Mouse (Mus musculus): Measurements from ENCODE around the gene Olfr1404. TPM values are rescaled to one million over a fixed set of nuclear protein-coding genes. Genes with fewer than 3 reads are reported as not detected.
"Not testable (repeated sequence)": the region's sequence is repeated elsewhere in the genome, so short reads cannot be mapped to it uniquely, and the experiment has no call there.

The Olfr1404 gene
- polyA plus RNA-seq (2015; fragmentation: Nextera tagmentation; extraction: Ambion mirVana) = not detected in 2 replicates

DNA sequence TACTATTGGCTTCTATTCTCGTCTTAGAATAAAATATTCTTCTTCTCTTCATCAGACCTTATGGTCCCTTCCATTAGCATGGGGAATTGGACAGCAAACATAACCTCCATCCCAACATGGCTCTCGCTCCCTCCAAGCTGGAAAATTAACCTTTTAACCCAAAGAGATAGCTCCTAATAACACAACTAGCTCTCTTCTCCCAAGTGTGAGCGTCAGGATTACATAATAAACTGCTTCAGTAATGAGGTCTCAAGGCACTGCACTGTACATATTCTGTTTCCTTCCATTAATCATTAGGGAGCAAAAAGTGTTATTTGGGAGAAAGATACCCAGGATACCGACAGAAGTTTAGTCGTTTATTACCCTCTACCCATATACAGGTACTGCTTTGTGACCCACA is at the start of gene Olfr1404:
Gene Olfr1404, plus strand, starts transcription at position 301 of the 400 bp plus-strand sequence.
- Histone ChIP-seq H3K4me2 (no peak within 1 kb of the TSS), H3K9ac (replicated peaks) (no peak within 1 kb of the TSS), H3K4me3 (replicated peaks) (no peak within 1 kb of the TSS), H3K27me3 (replicated peaks) (no peaks in the 10 kb centered on the region), H3K36me3 (no peaks in the 10 kb centered on the region), H3K9me3 (replicated peaks) (no peaks in the 10 kb centered on the region), H3K27ac (replicated peaks) (no peak within 1 kb of the TSS), H3K4me1 (no peaks in the 10 kb centered on the region)
- WGBS = 85% methylated on average over 5 of the region's 5 CpGs
- ATAC-seq (ENCODE audit: low FRiP score) = no peak

GRCm38 (mm10) chr1:173174154-173174842 is 37.9 kb upstream of the Olfr1404 start:
- no peak overlapping the region for H3K9ac ChIP-seq (replicated peaks)
- no peaks in the 10 kb centered on the region for H3K4me1 ChIP-seq
- no peak overlapping the region for H3K4me3 ChIP-seq (replicated peaks)
- H3K9me3 ChIP-seq (replicated peaks) = no peaks in the 10 kb centered on the region
- H3K4me2 ChIP-seq = no peak overlapping the region
- no peak for ATAC-seq (ENCODE audit: low FRiP score)
- no peaks in the 10 kb centered on the region for H3K27me3 ChIP-seq (replicated peaks)
- no peak overlapping the region for H3K27ac ChIP-seq (replicated peaks)
- H3K36me3 ChIP-seq = no peaks in the 10 kb centered on the region

GRCm38 (mm10) chr1:173190540-173190939 is 21.7 kb upstream of the Olfr1404 start, which contains the start of gene Olfr1406:
Gene Olfr1406 (minus strand): TSS chr1:173190640.
- Histone ChIP-seq H3K4me2 (no peak within 1 kb of the TSS), H3K27me3 (replicated peaks) (no peaks in the 10 kb centered on the region), H3K9ac (replicated peaks) (no peak within 1 kb of the TSS), H3K36me3 (no peaks in the 10 kb centered on the region), H3K9me3 (replicated peaks) (no peaks in the 10 kb centered on the region), H3K4me3 (replicated peaks) (no peak within 1 kb of the TSS), H3K27ac (replicated peaks) (no peak within 1 kb of the TSS), H3K4me1 (no peaks in the 10 kb centered on the region)
- no peak for ATAC-seq (ENCODE audit: low FRiP score)
- 70% methylated on average over 3 of the region's 3 CpGs for WGBS

DNA sequence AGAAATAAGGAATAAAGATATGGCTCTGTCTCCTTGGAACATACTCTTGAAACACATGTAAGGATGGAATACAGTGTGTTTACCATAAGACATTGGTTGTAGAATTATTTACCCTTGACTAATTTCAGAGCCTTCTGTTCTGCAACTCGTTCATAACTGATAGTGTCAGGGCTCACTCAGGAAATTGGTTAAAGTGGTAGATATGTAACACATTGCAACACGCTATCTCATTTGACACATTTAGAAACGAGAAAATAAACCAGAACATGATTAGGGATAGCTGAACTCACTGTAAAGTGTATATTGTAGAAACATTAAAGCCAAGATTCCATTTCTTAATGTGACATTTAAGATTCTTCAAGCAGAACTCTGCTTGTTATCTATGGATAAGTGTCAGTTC is 20.1 kb upstream of the Olfr1404 start:
- Histone ChIP-seq H3K27me3 (replicated peaks) (no peaks in the 10 kb centered on the region), H3K9me3 (replicated peaks) (no peaks in the 10 kb centered on the region), H3K36me3 (no peaks in the 10 kb centered on the region), H3K4me3 (replicated peaks) (no peak overlapping the region), H3K4me1 (no peaks in the 10 kb centered on the region), H3K27ac (replicated peaks) (no peak overlapping the region), H3K9ac (replicated peaks) (no peak overlapping the region), H3K4me2 (no peak overlapping the region)
- 85% methylated on average over 3 of the region's 3 CpGs for WGBS
- ATAC-seq (ENCODE audit: low FRiP score) = no peak

DNA sequence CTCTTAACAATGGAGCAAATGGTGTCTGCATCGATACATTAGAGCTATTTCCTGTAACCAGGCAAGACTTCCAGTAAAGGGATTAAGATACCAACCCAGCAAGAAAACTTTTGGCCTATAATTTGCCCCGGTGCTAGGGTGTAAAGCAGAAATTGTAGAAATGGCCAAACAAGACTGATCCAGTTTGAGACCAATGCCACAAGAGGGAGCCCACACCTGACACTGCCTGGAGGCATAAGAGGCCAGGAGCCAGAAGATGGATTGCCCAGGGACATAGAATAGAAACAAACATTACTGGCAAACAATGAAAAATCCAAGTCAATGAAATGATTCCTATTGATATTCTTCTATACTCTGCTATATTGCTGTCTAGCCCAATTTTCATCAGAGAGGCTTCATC is 15.8 kb upstream of the Olfr1404 start:
- Histone ChIP-seq H3K9me3 (replicated peaks) (no peaks in the 10 kb centered on the region), H3K36me3 (no peaks in the 10 kb centered on the region), H3K27ac (replicated peaks) (no peak overlapping the region), H3K4me3 (replicated peaks) (no peak overlapping the region), H3K4me1 (no peaks in the 10 kb centered on the region), H3K4me2 (no peak overlapping the region), H3K27me3 (replicated peaks) (no peaks in the 10 kb centered on the region), H3K9ac (replicated peaks) (no peak overlapping the region)
- no peak for ATAC-seq (ENCODE audit: low FRiP score)
- WGBS = 87% methylated on average over 2 of the region's 2 CpGs

GRCm38 (mm10) chr1:173197508-173197907 is 14.7 kb upstream of the Olfr1404 start, which contains the start of gene Olfr218:
Gene Olfr218 (plus strand): TSS chr1:173197808.
- H3K9ac ChIP-seq (replicated peaks) = no peak within 1 kb of the TSS
- H3K4me2 ChIP-seq = no peak within 1 kb of the TSS
- H3K9me3 ChIP-seq (replicated peaks) = no peaks in the 10 kb centered on the region
- H3K27ac ChIP-seq (replicated peaks) = no peak within 1 kb of the TSS
- no peaks in the 10 kb centered on the region for H3K27me3 ChIP-seq (replicated peaks)
- ATAC-seq (ENCODE audit: low FRiP score) = no peak
- WGBS = 73% methylated on average over 5 of the region's 5 CpGs
- no peak within 1 kb of the TSS for H3K4me3 ChIP-seq (replicated peaks)
- no peaks in the 10 kb centered on the region for H3K36me3 ChIP-seq
- no peaks in the 10 kb centered on the region for H3K4me1 ChIP-seq

DNA sequence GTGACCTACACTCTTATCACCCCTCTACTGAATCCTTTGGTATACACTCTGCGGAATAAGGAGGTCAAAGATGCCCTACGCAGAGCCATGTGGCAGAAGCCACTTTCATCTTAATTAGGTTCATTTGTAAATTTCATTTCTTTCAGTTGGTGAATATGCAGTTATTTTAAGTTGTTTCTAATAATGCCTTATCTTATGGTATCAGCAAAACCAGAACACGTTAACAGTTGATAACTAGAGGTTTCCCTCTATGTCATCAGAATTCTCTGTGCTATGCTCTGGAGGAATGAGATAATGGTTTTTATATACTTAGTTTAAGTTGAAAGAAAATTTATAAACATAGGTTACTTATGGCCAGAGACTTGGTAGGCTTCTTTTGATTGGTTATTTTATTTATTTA is 4.3 kb downstream of the Olfr1404 start:
- H3K4me2 ChIP-seq = no peak overlapping the region
- no peak overlapping the region for H3K27ac ChIP-seq (replicated peaks)
- H3K9ac ChIP-seq (replicated peaks) = no peak overlapping the region
- WGBS = 92% methylated on average over 3 of the region's 3 CpGs
- no peak overlapping the region for H3K4me3 ChIP-seq (replicated peaks)
- ATAC-seq (ENCODE audit: low FRiP score) = no peak
- H3K4me1 ChIP-seq = no peaks in the 10 kb centered on the region
- H3K36me3 ChIP-seq = no peaks in the 10 kb centered on the region
- no peaks in the 10 kb centered on the region for H3K27me3 ChIP-seq (replicated peaks)
- no peaks in the 10 kb centered on the region for H3K9me3 ChIP-seq (replicated peaks)

GRCm38 (mm10) chr1:173227081-173227480 is 14.9 kb downstream of the Olfr1404 start, which contains the start of gene Fcer1a:
Gene Fcer1a (minus strand): TSS chr1:173227214.
- Histone ChIP-seq H3K4me3 (replicated peaks) (no peak within 1 kb of the TSS), H3K9ac (replicated peaks) (no peak within 1 kb of the TSS), H3K27me3 (replicated peaks) (no peaks in the 10 kb centered on the region), H3K4me1 (no peaks in the 10 kb centered on the region), H3K4me2 (no peak within 1 kb of the TSS), H3K27ac (replicated peaks) (no peak within 1 kb of the TSS), H3K9me3 (replicated peaks) (no peaks in the 10 kb centered on the region), H3K36me3 (no peaks in the 10 kb centered on the region)
- WGBS = 84% methylated on average over 2 of the region's 2 CpGs
- no peak for ATAC-seq (ENCODE audit: low FRiP score)

- 76% methylated on average over 1 of the region's 1 CpGs for WGBS
Measured at GRCm38 (mm10) chr1:173237004-173237403, 24.8 kb downstream of the Olfr1404 start.

GRCm38 (mm10) chr1:173249888-173250287 is 37.7 kb downstream of the Olfr1404 start:
- WGBS = 91% methylated on average over 3 of the region's 3 CpGs
- Histone ChIP-seq H3K27me3 (replicated peaks) (no peaks in the 10 kb centered on the region), H3K9ac (replicated peaks) (no peak overlapping the region), H3K36me3 (no peaks in the 10 kb centered on the region), H3K4me2 (no peak overlapping the region), H3K9me3 (replicated peaks) (no peaks in the 10 kb centered on the region), H3K4me1 (no peaks in the 10 kb centered on the region), H3K4me3 (replicated peaks) (no peak overlapping the region), H3K27ac (replicated peaks) (no peak overlapping the region)
- ATAC-seq (ENCODE audit: low FRiP score) = no peak

More at GRCm38 (mm10) chr1:173237004-173237403, 24.8 kb downstream of the Olfr1404 start:
- not testable (repeated sequence) for H3K9me3 ChIP-seq (replicated peaks); H3K36me3 ChIP-seq; H3K27ac ChIP-seq (replicated peaks); H3K4me2 ChIP-seq; H3K4me3 ChIP-seq (replicated peaks); ATAC-seq (ENCODE audit: low FRiP score); H3K9ac ChIP-seq (replicated peaks); H3K27me3 ChIP-seq (replicated peaks); H3K4me1 ChIP-seq

GRCm38 (mm10) chr1:173265701-173266100 is 53.5 kb downstream of the Olfr1404 start, which contains the start of gene Olfr418:
Gene Olfr418 (plus strand): TSS chr1:173266001.
- Histone ChIP-seq H3K9me3 (replicated peaks) (no peaks in the 10 kb centered on the region), H3K4me2 (no peak within 1 kb of the TSS), H3K27ac (replicated peaks) (no peak within 1 kb of the TSS), H3K27me3 (replicated peaks) (no peaks in the 10 kb centered on the region), H3K36me3 (no peaks in the 10 kb centered on the region), H3K9ac (replicated peaks) (no peak within 1 kb of the TSS), H3K4me1 (no peaks in the 10 kb centered on the region), H3K4me3 (replicated peaks) (no peak within 1 kb of the TSS)
- ATAC-seq (ENCODE audit: low FRiP score) = no peak
